Mouse (Mus musculus) brain, adult 2 months (tissue): ENCODE measurements around the gene Olr1.

Experiments used
- DNase-seq: peaks from one replicate; pipeline ENCODE4 v3.0.0; 2011; ENCODE audit warnings: low read depth, low spot score

Olr1 gene

DNA sequence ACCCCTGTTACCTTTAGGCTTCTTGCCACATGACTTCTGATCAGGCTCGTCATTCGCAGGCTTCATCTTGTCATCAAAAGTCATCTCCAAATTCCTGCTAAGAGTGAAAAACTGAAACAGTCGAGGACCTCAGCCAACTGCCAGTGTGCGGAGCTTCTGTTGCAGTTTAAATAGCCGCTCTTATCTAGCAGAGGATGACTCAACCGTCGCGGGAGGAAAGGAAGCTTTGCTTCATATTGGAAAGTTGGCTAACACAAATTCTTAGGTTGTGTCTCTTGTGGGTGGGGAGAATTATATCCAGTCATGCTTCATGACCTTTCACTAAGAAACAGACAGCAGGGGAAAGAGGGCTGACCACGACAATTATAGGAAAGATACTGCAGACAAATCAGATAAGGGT is at the start of gene Olr1:
Olr1 (minus strand) TSS at position 142 of the 400 bp plus-strand sequence.
- DNase-seq: peak; percentile 58

DNA sequence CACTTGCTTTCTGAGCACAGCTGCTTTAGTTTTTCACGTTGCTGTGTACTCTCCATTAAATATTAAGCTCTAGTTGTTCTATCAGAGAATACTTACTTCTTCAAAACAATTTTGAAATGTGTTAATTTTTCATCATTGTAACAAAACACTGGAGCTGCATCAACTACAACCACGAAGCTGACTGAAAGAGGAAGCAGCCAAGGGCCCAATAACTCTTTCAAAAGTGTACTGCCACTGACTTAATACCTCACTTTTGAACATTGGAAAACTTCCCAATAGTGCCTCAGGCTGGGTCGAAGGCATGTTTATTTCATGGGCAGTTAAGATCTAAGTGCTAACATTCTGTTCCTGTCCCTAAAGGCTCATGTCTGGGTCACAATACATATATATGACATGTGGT is 41.0 kb upstream of the Olr1 start:
- DNase-seq: no peak

DNA sequence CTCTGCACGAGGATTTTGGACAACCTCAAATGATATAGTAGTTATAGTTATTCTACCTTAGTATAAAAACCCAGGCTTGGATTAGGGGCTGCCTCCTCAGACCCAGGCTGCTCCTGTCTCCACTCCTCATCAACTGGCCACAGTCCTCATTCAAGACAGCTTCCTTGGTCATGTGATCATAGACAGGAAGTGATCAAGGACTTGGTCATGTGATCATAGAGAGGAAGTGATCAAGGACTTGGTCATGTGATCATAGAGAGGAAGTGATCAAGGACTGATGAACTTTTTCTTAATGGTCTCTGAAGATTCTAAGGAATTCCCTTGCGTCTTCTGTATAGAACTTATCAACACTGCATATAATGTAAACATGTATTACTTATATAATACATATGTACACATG is 40.3 kb upstream of the Olr1 start:
- no peak for DNase-seq

DNA sequence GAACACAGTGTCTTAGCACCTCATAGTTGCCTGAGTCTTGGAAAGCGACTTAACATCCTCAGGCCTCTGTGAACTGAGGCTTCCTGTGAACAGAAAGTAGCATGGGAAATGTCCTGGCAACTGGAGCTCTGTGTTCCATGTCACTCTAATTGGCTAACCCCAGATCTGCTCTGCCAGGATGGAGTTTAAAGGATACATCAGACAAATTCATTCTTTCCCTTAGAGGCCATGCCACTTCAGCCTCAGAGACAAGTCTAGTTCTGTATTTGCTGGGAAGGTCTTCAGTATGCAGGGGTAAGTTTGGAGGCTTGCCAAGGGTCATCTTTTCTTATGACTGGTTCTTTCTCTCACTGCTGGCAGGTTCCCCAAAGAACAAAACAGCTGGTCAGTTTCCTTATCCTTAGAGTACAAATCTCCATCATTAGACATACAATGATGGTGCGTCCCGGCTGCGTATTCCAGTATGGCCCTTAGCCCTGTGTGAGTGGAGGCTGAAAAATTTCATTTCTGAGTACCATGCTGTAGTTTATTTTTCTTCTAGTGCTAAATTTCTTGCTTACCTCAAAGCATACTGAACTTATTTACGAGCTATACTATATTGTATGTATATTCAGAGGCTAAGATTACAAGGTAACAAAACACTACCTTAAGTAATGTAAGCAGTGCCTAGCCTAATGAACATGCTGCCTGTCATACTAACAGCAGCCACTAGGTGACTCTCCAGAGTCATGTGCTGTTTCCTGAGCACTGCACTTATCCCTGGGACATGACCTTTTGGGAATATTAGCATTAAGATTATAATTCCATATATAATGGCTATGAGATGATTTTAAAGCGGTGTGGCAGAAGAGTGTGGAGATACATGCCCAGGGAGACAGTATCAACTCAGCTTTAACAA is 37.0 kb upstream of the Olr1 start:
- DNase-seq: peak; percentile 89

DNA sequence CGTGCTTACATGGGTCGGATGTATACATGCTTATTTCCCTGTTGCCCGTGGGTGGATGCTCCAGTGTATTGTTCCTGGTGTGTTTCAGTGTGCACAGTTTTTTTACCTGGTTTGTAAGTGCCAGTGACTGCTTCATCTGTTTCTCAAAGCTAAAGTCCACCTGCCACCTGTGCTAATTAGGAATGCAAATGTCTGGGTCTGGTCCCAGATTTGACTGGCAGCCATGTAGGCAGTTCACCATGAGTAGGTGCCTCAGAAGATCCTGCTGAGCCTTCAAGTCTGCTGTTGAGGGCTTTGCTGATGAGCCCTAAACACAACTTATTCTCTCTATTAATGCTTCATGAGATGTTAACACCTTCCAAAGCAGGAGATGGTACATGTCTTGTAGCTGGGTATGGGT is 35.6 kb upstream of the Olr1 start:
- DNase-seq: peak; percentile 46

DNA sequence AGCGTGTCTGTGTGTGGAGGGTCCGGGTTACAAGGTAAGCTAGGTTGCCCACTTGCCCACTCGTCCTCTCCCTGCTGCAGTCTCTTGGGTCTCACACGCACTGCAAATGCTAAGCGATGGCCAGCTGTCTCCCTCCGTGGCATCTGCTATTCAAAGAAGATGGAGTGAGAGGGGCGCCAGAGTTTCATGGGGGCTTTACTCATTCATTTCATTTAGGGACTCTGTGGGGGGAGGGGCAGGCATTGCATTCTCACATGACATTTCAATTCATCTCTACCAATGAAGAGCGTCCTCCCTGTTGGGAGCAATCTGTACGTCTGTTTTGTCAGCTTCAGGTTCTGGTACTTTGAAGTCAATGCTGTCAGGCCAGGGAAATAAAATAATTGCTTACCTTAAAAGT is 35.0 kb upstream of the Olr1 start:
- no peak for DNase-seq

DNA sequence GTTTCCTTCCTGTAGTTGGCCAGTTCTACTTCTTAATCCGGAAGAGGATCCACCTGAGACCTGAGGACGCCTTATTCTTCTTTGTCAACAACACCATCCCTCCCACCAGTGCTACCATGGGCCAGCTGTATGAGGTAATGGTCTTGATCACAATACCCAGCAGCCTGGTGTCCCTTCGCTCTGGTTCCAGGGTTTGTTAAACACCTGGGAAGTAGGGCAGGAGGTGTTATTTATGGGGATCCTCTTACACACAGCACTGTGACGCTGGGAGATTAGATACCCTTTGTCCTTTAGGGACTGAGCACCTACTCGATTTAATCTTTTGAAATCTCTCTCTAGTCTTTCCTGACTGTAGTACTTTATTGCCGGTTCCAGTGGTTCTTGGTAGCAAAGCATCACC is 31.6 kb upstream of the Olr1 start:
- no peak for DNase-seq

DNA sequence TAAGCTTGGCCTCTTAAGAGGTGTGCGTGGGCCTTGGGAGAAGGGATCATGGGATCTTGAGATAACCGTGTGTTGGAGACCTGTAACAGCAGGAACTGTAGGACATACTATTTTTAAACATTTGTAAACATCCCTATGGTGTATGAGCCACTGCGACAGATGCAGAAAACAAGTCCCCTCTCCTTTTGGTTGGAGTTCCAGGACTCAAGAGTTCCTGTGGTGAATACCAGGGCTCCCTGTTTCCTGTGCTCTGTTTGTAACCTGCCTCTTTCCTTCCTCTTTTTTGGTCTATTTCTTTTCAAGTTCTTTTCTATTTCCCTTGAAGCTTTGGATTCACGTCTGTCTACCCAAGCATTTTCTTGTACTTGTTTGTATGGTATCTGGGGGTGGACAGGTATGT is 28.8 kb upstream of the Olr1 start:
- no peak for DNase-seq

DNA sequence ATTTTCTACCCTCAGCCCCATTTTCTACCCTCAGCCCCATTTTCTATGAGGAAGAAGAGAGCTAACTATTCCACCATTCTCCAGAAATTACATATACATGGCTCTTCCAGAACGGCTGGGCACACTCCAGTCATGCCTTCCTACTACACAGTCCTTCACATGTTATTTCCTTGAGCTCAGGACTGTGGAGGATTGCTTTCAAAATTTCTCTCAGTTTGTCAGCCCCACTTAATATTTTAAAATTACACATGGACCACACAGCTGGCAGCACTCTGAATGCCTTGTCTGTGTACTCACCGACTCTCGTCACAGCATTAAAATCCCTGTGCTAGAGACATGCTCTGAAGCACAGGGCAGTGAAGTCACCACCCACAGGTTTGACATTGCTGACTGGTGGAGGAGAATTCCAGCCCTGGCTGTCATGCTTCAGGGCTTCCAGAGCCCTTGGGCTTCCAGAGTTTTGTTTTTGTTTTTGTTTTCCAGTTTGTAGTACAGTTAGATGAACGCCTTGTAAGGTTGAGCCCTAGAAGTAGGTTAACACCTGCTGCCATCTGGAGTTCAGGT is 27.7 kb upstream of the Olr1 start:
- no peak for DNase-seq

DNA sequence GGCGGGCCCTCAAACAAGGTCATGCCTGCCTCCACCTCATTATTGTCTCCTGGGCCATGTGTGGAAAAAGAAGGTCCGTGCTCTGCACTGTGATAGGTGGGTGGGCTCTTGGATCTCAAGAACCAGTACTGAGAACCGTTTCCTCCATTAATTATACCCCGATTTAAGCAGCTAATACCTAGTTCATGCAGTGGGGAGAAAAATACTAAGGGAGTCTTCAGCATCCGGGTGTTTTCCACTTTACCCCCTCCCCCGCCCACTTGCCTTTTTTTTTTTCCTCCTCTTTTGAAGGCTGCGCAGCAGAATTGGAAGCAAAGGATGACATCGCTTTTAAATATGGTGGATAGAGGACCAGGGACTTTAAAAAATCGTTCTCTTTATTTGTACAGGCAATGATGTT is 27.1 kb upstream of the Olr1 start:
- peak; percentile 83 for DNase-seq

DNA sequence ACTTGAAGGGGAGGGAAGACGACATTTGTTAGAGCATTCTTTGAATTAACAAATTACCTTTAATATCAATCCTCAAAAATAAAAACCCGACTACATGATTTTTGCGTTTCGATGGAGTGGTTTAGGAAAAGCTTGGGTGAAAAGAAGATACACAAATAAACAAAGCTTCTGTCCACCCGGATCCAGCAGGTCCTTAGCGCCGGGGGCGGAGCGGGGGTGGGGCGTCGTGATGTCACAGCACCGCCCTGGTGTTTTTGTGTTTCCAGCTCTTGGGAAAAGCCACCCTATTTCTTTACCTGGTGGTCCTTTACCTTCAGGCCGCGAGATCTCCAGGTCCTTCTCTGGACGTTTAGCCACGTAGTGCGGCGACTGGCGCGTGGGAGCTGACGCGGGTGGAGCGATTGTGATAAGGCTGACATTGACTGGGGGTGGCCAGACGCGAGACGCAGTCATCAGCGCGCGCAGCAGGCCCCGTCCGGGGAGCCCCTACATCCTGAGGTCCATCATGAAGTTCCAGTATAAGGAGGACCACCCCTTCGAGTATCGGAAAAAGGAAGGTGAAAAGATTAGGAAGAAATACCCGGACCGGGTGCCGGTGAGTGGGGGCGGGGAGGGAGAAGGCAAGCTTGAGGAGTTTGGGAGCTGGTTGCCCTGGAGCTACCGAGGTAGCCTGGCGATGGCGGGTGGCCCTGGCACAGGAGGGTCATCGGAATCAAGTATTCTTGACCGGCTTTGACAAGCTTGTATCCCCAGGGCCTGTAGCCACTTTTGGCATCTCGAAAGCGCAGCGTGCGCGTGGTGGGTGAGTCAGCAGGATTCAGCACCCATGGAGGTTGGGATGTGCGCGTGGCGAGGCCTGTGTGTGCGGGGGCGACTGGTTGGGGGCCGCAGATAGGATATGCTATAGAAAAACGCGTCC is 26.2 kb upstream of the Olr1 start, which contains the start of gene Gabarapl1:
Gabarapl1 (plus strand) TSS at position 219 of the 919 bp plus-strand sequence.
- peak; percentile 90 for DNase-seq

DNA sequence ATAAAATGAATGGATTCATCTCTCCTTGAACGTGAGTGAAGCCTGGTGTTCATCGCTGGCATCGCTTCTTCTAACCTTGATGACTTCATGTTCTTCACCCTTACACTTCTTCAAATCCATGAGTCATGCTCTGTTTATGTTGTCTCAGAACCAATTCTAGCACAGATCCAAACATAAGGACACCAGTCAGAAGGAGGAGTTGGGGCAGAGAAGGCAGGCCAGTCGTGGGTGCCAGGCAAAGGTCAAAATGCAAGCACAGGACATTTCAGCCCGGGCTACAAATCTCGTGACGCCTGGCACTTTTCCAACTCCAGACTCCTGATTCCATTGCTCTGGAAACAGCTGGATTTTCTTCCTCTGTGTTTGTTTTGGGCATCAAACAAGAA is 25.6 kb upstream of the Olr1 start:
- DNase-seq: peak; percentile 77

DNA sequence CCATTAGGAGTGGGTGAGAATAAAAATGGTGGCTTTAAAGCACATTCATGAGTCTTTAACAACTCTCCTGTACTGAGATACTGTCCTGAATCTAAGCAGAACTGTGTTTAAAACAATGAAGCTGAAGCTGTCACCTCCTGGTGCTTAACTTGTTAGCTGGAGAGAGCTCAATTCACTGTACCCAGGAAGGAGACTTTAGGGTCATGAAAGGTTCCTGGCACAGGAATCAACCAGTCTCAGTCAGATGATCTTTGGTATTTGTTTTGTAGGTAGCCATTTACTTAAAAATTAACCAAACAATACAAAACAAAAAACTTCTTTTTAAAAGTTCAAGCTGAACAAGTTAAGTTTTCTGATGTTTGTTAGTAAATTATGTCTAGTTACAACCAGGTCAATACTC is 23.3 kb upstream of the Olr1 start:
- DNase-seq: no peak

DNA sequence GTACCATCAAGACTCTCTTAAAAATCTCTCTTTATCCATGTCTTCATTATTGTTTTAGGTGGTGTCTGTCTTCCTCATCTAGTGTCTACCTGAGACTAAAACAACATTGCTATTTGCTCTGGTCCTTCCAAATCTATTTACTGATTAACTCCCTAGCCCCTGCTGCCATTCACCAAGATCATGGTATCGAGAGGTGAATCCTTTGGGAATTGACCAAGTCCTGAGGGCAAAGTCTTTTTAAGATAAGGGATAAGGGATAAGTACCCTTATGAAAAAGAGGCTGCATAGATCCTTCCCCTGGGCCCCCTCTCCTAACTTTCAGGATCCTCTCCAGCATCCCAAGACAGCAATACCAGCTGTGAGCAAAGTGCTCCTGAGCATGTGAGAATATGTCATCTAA is 22.6 kb upstream of the Olr1 start:
- no peak for DNase-seq

DNA sequence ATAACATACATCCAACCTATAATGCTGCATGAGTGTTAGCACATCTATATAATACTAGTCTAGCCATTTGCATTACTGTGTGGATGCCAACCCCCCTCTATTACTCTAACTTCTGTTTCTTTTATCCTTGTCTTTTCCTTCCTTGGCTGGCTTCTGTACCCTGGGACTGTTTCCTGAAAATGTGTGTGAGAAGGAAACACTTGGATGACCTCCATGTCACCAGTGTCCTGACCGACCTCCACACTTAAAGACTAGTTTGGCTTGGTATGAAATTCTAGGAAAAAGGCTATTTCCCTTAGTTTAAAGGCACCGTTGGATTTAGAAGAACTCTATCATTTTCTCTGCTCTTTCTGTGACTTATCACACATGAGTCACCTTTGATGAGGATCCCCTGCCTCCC is 20.5 kb upstream of the Olr1 start:
- DNase-seq: no peak

DNA sequence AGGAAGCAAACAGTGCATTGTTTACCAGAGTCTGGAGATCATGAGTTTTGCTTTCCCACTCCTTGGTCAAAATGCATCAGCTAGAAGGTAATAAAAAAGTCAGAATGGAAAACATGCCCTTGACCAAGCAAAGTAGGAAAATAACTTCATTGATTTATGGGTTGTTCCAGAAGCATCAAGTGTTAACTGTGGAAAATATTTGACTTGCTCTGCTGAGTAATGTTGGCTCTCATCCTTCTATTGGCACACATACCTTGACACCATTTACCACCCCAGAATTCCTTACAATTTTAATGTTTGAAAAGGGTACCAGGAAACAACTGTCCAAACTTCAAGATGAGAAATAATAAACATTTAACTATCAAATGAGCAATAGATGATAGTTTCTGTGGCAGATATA is 19.1 kb upstream of the Olr1 start:
- DNase-seq: no peak

DNA sequence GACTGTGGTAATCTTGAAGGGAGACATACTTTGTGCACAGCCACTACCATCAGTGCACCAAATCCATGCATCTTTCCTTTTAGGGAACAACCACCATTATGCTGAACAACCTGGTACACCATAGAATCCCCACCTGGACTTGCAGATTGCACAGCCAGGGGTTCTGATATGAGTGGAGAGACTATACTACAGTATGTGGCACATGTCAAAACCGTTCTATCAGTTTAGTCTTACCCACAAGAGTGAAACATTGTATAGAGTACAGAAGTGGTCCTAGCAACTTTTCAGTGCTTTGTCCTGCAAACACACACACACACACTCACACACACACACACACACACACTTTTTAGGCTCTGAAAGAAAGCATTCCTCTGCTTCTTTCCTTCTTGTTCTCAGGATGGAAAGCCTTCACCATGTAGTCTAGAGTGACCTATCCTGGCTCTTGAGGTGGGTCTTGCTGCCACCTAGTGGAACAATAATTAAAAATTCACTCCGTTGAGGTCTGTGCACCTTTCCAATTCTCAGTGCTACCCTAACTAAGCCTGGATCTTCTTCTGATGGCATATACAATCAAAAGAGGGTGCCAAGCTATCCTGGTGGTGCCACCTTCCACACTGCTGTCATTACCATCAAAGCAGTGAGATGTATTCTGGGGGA is 10.9 kb upstream of the Olr1 start:
- DNase-seq: peak; percentile 68

DNA sequence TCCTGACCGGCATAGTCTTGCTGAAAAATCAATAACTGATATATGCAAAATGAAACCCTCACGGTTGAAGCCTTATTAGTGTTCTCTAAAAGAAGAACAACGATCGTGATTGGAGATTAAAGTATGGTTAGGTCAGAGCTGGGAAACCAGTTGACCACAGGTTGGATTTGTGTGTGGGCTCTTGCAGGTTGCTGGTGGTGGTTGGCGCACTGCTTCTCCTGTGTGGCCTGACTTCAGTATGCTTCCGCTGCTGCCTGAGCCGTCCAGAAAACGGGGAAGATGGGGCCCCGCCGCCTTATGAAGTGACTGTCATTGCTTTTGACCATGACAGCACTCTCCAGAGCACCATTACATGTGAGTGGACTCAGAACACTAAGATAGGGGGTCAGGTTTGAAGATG is 9.4 kb upstream of the Olr1 start:
- no peak for DNase-seq

DNA sequence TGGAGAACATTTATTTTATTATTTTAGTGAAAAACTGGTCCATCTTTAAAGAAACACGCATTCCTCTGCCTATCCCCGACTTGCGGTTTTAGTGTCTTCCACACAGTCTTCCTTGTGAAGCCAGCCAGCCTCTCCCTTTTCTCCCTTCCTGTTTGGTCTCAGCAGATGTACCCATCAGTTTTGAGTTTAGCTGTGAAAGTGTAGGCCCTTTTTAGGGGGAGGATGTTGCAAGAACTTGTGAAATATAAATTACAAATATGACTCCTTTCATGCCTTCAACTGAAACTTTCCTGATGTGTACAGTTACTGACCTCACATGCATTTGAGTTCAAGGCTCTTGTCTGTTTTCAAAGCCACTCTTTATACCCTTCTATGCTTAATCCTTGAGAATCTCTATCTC is 8.1 kb upstream of the Olr1 start:
- DNase-seq: no peak

DNA sequence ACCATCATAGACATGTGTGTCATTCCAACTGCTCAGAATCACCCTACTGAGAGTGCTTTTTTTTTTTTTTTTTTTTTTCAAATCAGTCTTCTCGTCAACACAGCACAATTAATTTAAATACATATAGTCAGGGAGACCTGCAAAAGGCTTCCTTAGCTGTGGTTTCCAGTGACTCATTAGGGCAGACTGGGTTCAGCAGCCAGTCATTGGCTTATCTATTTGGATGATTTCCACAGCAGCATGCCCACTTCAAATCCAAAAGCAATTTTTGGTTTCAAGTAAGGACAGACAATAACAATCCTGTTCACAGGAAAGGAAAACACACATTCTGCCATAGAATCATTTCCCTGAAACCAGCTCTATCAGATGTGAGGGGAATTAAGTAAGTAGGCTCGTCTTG is 7.4 kb upstream of the Olr1 start:
- DNase-seq: no peak

DNA sequence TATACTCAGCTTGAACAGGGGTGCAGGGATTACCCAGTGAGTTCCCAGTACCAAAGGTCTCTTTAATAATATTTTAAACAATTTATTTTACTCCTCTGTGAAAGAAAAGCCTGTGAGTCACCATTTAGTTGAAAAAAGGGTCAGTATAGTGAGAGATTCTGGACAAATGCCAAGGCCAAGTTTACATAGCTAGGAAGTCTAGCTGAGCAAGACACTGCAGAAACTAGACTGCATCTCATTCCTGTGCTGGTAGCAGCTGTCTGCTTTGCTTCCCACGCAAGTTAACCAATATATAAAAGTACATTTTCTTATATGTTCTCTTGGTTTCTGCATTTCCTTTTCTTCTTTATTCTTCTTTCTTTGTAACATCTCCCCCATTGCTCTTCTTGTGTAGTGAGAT is 6.4 kb upstream of the Olr1 start:
- DNase-seq: peak; percentile 67

DNA sequence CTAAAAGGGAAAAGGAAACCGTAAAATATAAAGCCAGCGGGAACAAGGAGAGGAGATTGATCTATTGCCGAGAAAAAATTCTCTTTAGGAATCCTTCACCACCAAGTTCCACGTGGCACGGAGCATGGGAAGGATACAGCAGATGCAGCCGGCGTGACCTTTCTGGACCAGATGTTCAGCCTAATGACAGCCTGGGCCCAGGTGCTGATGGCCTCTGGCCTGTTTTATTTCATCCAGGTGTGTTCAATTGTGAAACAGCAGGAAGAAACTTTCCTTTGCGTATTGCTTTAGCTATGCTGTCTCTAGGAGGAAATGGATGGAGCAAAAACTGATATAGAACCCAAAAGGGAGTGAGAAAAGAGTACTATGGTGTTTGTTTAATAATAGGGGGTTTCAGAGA is 5.9 kb upstream of the Olr1 start:
- no peak for DNase-seq
